Mouse (Mus musculus) liver, adult 2 months (tissue): ENCODE data around the gene Rfc2.

Experiments
- CTCF ChIP-seq: fragments of 200-500 bp; IDR thresholded peaks from 2 replicates; pipeline ENCODE4 v1.5.1; 2011; ENCODE audit warnings: low read depth, low read length, control low read depth
- POLR2A ChIP-seq: fragments of 200-500 bp; IDR thresholded peaks from 2 replicates; pipeline ENCODE4 v1.6.1; 2011; ENCODE audit warnings: low read length, control low read depth; ENCODE audit not compliant: insufficient read depth; ENCODE audit errors: extremely low read depth

DNA sequence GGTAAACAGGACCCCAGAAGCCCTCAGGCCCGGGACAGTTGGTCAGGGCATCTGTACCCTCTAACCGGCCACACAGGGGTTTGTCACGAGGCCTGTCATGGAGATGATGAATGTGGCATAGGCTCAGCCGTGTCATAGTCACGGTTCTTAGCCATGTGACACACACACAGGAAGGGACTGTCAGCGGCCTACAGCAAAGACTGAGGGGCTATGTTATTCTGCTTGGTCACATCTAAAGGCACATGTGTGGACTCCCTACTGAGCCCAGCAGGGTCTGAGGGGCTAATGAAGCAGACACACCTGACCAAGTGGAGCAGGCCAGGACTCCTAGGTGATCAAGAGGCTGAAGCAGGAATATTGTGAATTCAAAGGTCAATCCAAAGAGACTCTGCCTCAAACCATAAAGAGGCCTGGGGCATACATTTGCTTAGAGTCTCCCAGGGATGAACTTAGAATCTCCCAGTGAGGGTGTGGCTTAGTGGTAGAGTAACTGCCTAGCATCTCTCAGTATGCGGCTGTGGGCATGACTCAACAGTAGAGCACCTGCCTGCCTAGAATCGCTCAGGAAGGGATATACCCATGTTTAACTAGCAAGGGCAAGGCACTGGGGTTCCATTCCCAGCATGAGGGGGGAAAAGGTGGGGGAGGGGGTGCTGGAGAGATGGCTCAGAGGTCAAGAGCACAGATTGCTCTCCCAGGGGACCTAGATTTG is 30.8 kb downstream of the Rfc2 start:
- no peak for TF ChIP-seq CTCF
- TF ChIP-seq POLR2A: no peak
